Mouse (Mus musculus): ENCODE measurements at regions not wholly inside any gene's neighbourhood (a gene's known extent, or its start where the extent isn't known, plus 50 kb on each side); places are given as distances from the start of the nearest gene placed in this dataset.

GRCm38 (mm10) chr5:50728337-50729003, 669.7 kb upstream of the Adgra3 start:
- H3K27ac ChIP-seq: no peak overlapping the region
- H3K4me3 ChIP-seq (ENCODE audit: low read length): no peak overlapping the region
- no peak overlapping the region for H3K4me2 ChIP-seq (ENCODE audit: low read depth, low read length)
- H3K27me3 ChIP-seq (ENCODE audit: insufficient read depth, low read length): no peaks in the 10 kb centered on the region
- H3K36me3 ChIP-seq (ENCODE audit: insufficient read depth, low read length): no peaks in the 10 kb centered on the region
- DNase-seq (ENCODE audit: low spot score) (no peak), ATAC-seq (no peak)
- TF ChIP-seq CTCF (IDR thresholded peaks at IDR 0.05; ENCODE audit: low read depth): no peak
- no peaks in the 10 kb centered on the region for H3K4me1 ChIP-seq (ENCODE audit: insufficient read depth, low read length)
- WGBS: 59% methylated on average over 1 of the region's 1 CpGs
- H3K9ac ChIP-seq (replicated peaks; ENCODE audit: low read length): no peak overlapping the region
- H3K9me3 ChIP-seq (ENCODE audit: low read length): no peaks in the 10 kb centered on the region

- WGBS: 69% methylated on average over 2 of the region's 2 CpGs
- Histone ChIP-seq H3K27me3 (ENCODE audit: insufficient read depth, low read length) (no peaks in the 10 kb centered on the region), H3K9ac (replicated peaks; ENCODE audit: low read length) (no peak overlapping the region), H3K4me1 (ENCODE audit: insufficient read depth, low read length) (no peaks in the 10 kb centered on the region), H3K4me2 (ENCODE audit: low read depth, low read length) (no peak overlapping the region), H3K36me3 (ENCODE audit: insufficient read depth, low read length) (no peaks in the 10 kb centered on the region), H3K9me3 (ENCODE audit: low read length) (no peaks in the 10 kb centered on the region), H3K4me3 (ENCODE audit: low read length) (no peak overlapping the region), H3K27ac (no peak overlapping the region)
- ATAC-seq: no peak
- no peak for DNase-seq (ENCODE audit: low spot score)
- no peak for TF ChIP-seq CTCF (IDR thresholded peaks at IDR 0.05; ENCODE audit: low read depth)
Observed at GRCm38 (mm10) chr5:50706945-50707663, 648.3 kb upstream of the Adgra3 start.

GRCm38 (mm10) chr5:50698084-50698483, 639.3 kb upstream of the Adgra3 start:
- peak; percentile 62 for DNase-seq (ENCODE audit: low spot score)
- H3K4me1 ChIP-seq (ENCODE audit: insufficient read depth, low read length): no peaks in the 10 kb centered on the region
- H3K9ac ChIP-seq (replicated peaks; ENCODE audit: low read length): no peak overlapping the region
- H3K4me2 ChIP-seq (ENCODE audit: low read depth, low read length): no peak overlapping the region
- H3K9me3 ChIP-seq (ENCODE audit: low read length): no peaks in the 10 kb centered on the region
- H3K36me3 ChIP-seq (ENCODE audit: insufficient read depth, low read length): no peaks in the 10 kb centered on the region
- WGBS: 7% methylated on average over 2 of the region's 2 CpGs
- no peak overlapping the region for H3K27ac ChIP-seq
- TF ChIP-seq CTCF (IDR thresholded peaks at IDR 0.05; ENCODE audit: low read depth): peak; percentile 56
- ATAC-seq: peak; percentile 45; the same call in 1 of the 2 replicates
- no peak overlapping the region for H3K4me3 ChIP-seq (ENCODE audit: low read length)
- no peaks in the 10 kb centered on the region for H3K27me3 ChIP-seq (ENCODE audit: insufficient read depth, low read length)

GRCm38 (mm10) chr5:50697588-50697987, 638.8 kb upstream of the Adgra3 start:
- 23% methylated on average over 8 of the region's 8 CpGs for WGBS
- Histone ChIP-seq H3K4me2 (ENCODE audit: low read depth, low read length) (peak overlapping the region; percentile 27; the same call in 1 of the 2 replicates), H3K9ac (replicated peaks; ENCODE audit: low read length) (no peak overlapping the region), H3K4me1 (ENCODE audit: insufficient read depth, low read length) (no peaks in the 10 kb centered on the region), H3K27me3 (ENCODE audit: insufficient read depth, low read length) (no peaks in the 10 kb centered on the region), H3K27ac (no peak overlapping the region), H3K9me3 (ENCODE audit: low read length) (no peaks in the 10 kb centered on the region), H3K4me3 (ENCODE audit: low read length) (no peak overlapping the region), H3K36me3 (ENCODE audit: insufficient read depth, low read length) (no peaks in the 10 kb centered on the region)
- peak; percentile 25 for DNase-seq (ENCODE audit: low spot score)
- ATAC-seq: no peak
- TF ChIP-seq CTCF (IDR thresholded peaks at IDR 0.05; ENCODE audit: low read depth): no peak

- no peak overlapping the region for H3K27ac ChIP-seq
- no peaks in the 10 kb centered on the region for H3K9me3 ChIP-seq (ENCODE audit: low read length)
- H3K4me2 ChIP-seq (ENCODE audit: low read depth, low read length): no peak overlapping the region
- DNase-seq (ENCODE audit: low spot score): no peak
- H3K4me3 ChIP-seq (ENCODE audit: low read length): no peak overlapping the region
- TF ChIP-seq CTCF (IDR thresholded peaks at IDR 0.05; ENCODE audit: low read depth): no peak
- H3K36me3 ChIP-seq (ENCODE audit: insufficient read depth, low read length): no peaks in the 10 kb centered on the region
- no peak overlapping the region for H3K9ac ChIP-seq (replicated peaks; ENCODE audit: low read length)
- ATAC-seq: no peak
- 75% methylated on average over 2 of the region's 2 CpGs for WGBS
- no peaks in the 10 kb centered on the region for H3K27me3 ChIP-seq (ENCODE audit: insufficient read depth, low read length)
- H3K4me1 ChIP-seq (ENCODE audit: insufficient read depth, low read length): no peaks in the 10 kb centered on the region
Observed at GRCm38 (mm10) chr5:50688362-50688761, 629.6 kb upstream of the Adgra3 start.

- ATAC-seq: no peak
- Histone ChIP-seq H3K4me1 (ENCODE audit: insufficient read depth, low read length) (no peaks in the 10 kb centered on the region), H3K27me3 (ENCODE audit: insufficient read depth, low read length) (no peaks in the 10 kb centered on the region), H3K9me3 (ENCODE audit: low read length) (no peaks in the 10 kb centered on the region), H3K4me3 (ENCODE audit: low read length) (no peak overlapping the region), H3K4me2 (ENCODE audit: low read depth, low read length) (no peak overlapping the region), H3K27ac (no peak overlapping the region), H3K9ac (replicated peaks; ENCODE audit: low read length) (no peak overlapping the region), H3K36me3 (ENCODE audit: insufficient read depth, low read length) (no peaks in the 10 kb centered on the region)
- 80% methylated on average over 5 of the region's 5 CpGs for WGBS
- no peak for DNase-seq (ENCODE audit: low spot score)
- TF ChIP-seq CTCF (IDR thresholded peaks at IDR 0.05; ENCODE audit: low read depth): no peak
Observed at GRCm38 (mm10) chr5:50683966-50684365, 625.2 kb upstream of the Adgra3 start.

GRCm38 (mm10) chr5:50636539-50636938, 577.7 kb upstream of the Adgra3 start:
- TF ChIP-seq CTCF (IDR thresholded peaks at IDR 0.05; ENCODE audit: low read depth): no peak
- no peaks in the 10 kb centered on the region for H3K9me3 ChIP-seq (ENCODE audit: low read length)
- DNase-seq (ENCODE audit: low spot score) (no peak), ATAC-seq (no peak)
- no peaks in the 10 kb centered on the region for H3K27me3 ChIP-seq (ENCODE audit: insufficient read depth, low read length)
- H3K9ac ChIP-seq (replicated peaks; ENCODE audit: low read length): no peak overlapping the region
- no peak overlapping the region for H3K4me2 ChIP-seq (ENCODE audit: low read depth, low read length)
- no peak overlapping the region for H3K4me3 ChIP-seq (ENCODE audit: low read length)
- no peak overlapping the region for H3K27ac ChIP-seq
- no peaks in the 10 kb centered on the region for H3K4me1 ChIP-seq (ENCODE audit: insufficient read depth, low read length)
- no peaks in the 10 kb centered on the region for H3K36me3 ChIP-seq (ENCODE audit: insufficient read depth, low read length)

Data from hindbrain, postnatal 0 days (tissue).